Mouse (Mus musculus) layer of hippocampus, adult 18-20 months (tissue): ENCODE measurements at regions not wholly inside any gene's neighbourhood (a gene's known extent, or its start where the extent isn't known, plus 50 kb on each side); places are given as distances from the start of the nearest gene placed in this dataset.

Experiments used
- DNase-seq, 2 experiments: peaks; one replicate each; pipeline ENCODE4 v3.0.0; 2022; ENCODE audit warnings: low spot score in 2 of 2

DNA sequence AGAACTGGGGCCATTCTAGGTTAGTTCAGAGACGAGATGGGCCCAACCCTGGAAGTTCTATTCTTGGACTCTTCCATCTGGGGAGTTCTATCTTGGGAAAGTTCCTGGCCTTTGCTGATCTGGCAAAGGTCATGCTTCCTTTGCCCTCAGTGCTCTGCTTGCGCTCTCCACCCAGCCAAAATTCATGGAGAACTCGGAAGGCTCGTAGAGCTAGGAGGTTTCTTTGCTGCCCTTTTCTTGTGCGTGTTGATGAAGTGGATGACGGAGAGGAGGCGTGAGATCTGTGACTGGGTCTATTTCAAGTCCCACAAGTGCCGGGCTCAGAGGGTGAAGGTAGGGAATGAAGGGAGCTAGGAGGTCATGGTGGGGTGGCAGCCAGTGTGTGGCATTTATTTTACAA lies 282.4 kb downstream of the Kcnrg start:
- DNase-seq, result no peak

DNA sequence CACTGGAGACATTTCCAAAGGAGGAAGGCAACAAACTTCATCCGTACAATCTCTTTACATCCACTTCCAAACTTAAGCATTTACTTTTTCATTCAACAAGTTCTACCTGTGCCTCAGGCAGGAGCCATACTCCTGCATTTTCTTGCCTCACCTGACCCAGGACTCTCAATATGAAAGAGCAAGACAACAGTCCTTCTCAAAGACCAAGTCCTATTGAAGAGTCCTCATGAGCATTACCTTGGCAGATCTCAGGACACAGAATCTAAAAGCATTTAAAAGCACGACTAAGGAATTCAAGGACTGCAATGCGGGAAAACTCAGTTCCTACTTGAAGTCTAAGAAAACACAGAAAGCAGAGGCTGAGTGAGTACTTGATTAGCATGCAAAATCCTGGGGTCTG lies 286.5 kb downstream of the Kcnrg start:
- no peak for DNase-seq

DNA sequence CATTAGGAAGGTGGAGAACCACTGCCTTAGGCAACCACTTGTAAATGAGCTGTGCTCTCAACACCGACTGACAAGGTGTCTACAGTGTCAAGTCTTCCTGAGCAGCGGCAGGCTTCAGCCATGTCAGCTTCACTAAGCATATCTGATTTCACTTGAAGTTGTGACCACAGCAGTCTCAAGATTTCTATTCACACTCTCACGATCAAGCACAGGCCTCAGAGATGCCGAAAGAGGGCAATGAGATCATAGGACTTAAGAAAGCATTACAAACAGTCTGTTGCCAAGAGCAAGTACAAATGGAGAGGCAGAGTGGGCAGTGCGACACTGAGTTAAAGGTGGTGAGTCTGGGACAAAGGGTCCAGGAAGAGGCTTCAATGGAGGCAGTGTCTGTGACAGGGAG lies 289.6 kb downstream of the Kcnrg start:
- no peak for DNase-seq

DNA sequence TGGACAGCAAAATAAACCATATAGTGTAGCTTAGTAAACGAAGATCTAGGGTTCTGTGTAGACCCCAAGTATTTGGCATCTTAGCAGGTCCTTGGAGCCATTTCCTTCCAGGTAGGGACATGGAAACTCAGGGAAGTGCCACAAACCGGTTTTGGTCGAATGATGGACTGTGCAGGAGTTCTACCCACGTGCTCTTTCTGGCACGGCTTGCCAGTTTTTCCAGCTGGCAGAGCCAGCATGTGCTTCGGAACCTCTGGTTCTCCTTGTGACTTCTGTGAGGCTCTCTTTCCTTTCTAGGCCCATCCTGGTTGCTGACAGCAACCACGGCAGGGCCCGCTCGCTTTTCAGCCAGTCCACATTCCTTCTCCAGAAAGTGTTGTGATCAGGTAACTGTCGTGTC lies 291.4 kb downstream of the Kcnrg start:
- no peak for DNase-seq

DNA sequence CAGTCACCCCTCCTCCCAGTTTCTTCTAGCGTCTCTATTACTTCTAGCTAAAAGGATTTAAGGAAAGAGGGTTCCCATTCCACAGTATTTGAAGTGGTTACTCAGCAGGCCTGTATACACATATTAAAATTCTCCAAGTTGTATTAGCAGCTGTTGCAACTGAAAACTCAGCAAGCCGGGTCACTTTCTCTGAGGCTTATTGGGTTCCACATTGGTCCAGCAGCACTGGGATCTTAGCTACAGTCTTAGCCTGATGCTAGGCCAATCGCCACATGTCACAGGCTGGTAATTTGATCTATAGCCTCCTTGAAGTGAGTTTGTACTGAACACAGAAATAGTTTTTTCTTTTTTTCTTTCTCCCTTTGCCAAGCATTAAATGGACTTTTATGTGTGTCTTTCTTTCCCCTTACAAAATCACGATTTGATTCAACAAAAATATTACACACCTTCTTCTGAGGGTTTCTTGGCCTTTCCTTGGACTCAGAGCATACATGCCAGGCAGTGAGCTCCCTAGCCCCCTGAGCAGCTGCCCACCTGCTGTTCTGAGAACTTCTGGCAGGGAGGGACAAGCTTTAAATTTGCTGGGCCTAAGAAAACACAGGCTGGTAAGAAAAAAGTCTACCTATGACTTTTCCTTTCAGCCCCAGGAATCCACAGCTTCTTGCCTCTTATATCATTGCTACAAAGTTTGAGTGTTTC lies 297.3 kb downstream of the Kcnrg start:
- DNase-seq, result no peak

DNA sequence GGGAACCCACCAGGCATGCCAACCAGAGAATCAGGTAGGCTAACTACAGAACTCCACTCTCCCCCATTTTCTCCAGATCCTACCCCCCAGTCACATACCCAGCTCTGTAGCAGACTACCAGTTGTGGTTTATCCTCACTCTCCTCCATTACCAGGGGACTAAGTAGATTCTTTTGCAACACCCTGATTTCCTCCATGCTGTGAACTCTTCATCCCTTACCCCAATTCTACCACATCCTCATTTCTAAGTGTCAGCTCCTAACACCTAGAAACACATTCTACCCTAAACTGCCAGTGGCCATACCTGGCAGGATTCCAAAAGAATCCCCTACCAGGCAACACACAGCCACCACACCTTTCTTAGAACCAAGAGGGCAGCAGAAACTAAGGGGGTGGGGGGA lies 310.9 kb downstream of the Kcnrg start:
- DNase-seq, result no peak

DNA sequence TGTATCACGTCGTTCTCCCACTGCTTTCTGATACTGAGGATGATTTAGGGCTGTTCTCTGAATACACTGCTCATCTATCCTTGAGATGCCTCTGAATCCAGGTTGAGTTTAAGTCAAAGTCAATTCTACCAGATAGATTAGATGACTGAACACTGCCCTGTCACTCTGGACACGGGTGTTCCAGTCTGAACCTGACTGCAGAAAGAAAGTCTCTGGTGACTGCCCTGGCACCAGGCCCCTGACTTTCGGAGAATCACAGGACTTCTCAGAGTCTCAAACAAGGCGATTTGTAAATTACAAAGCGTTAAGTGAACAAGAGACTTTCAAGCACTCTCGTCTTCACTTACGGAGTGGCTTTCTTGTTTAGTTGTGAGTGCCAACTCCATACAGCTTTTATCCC lies 324.6 kb downstream of the Kcnrg start:
- DNase-seq, result no peak

DNA sequence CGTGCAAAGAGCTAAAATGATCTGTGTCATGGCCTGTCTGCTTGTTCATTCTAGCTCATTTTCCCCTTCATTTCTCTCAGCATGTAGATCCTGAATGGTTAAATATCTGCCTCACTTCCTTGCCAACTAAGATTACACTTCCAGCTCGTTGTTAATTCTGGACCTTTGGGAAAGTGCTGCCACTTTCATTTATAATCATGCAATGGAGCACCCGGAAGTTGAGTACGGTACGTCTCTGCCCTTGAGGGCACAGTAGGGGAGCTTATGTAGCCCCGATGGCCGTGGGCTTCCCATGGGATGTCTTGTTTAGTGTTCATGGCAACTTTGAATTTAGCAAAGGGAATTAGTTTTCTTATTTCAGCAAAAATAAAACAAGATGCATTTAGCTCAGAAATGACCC lies 334.4 kb downstream of the Kcnrg start:
- DNase-seq, result no peak

DNA sequence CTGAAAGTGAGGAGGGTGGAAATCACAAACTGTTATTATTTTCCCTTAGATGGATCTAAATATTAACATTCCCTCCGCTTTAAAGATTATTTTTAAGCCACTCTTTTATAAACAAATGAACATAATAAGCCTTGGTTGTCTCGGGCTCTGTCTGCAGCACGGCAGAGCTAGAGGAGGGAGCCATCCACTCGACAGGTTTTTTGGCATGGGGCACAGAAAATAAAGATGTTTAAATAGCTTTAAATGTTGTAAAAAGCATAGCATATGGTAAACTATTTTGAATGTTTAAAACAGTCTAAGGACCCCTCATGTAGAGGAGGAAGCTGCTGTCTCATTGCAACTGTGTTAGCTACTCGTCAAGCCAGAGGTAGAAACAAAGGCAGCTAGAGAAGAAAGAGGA lies 338.4 kb downstream of the Kcnrg start:
- no peak for DNase-seq

DNA sequence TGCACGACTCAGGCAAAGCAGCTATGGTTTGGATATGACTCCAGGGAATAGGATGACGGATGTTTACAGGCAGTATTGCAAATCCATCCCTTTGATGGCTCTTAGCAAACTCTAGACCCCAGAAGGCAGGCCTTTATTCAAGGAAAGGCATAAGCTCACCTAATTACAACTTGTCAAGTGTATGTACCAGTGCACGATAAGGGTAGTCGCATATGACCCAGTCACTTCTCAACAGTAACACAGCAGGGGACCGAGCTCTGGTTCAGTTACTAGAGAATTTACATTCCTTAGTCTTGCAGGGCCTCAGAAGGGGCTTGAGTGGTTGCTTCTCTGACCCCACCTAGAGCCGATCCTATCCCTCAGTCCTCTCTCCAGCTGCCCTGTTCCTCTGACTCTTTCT lies 342.2 kb downstream of the Kcnrg start:
- DNase-seq, result no peak

DNA sequence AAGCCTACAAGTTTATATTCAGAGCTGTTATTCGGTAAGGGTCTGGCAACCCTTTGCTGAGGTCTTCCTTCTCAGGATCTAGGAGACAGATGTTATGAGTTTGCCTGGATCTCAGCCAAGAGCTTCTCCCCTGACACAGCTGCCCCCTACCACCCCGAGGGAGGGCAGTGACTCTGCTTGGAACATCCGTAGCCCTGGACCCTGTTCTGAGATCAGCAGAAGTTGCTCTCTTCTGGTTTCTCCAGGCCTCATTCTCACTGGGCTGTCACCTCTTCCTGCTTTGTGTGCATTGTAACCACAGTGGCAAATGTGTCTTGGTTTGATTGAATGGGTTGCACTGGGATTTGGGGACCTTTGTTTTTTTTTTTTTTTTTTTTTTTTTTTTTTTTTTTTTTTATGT lies 342.4 kb upstream of the Rnaseh2b start:
- DNase-seq, result no peak

DNA sequence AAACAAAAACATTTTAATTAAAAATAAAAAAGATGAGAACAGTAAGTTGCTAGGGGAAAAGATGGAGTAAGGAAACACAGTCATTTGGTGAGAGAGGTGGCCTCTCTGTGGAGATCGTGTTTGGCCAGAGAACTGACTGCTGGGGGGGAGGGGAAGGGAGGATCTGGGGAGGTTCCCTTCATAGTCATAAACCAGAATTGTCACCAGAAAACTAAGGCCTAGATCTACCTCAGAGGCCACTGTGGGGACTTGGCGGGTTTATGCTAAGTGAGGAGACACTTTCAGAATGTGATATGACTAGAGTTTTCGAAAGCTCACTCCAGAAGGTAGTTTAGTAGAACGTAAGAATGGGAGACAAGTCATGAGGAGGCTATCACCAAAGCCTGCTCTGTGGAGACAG lies 339.4 kb upstream of the Rnaseh2b start:
- DNase-seq, result no peak

DNA sequence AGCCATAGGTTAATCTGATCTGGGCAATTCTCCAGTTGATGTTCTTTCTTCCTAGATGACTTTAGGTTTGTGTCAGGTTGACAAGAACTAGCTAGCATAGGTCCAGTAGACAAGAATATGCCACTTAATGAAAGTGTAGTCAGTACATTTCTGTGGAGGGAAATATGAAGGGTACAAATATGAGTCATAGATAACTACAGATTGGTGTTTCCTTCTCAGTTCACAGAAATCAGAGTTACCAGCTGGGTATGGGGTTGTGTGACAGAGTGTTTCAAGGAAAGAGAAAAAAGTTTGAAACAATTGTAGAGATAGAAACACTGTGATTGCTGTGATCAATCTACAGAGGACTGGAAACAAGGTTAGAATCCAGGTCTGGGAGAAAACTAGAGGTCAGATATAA lies 337.0 kb upstream of the Rnaseh2b start:
- no peak for DNase-seq

DNA sequence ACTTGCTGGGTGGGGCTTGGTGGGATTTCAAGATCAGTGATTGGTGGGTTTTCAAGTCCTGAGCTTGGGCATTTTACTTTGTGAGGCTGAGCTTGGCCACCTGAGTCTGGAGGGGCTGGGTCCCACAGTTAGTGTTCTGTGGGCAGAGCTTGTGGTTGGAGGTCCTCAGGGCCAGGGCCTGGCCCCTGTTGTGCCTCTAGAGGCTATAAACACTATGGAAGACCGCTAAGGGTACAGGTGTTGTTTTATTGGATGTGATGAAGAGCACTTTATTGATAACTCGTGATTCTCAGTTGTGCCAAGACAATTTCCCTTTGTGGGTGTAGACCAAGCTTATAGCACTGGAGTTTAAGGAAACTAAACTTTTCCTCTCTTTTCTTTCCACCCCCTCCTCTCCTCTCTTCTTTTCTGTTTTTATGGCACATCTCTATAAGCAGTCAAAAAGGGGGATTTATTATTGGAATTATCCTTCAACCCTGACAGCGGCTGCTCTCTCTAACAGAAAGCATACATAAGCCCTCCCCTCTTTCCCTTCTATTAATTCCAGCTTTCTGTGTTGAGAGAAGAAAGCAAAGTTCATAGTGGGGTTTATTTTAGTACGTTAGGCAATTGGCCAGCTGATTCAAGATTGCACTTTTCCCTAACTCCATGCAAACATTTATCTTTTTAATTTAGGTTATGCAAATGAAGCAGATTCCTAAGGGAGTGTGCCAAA lies 332.0 kb upstream of the Rnaseh2b start:
- DNase-seq, result no peak

DNA sequence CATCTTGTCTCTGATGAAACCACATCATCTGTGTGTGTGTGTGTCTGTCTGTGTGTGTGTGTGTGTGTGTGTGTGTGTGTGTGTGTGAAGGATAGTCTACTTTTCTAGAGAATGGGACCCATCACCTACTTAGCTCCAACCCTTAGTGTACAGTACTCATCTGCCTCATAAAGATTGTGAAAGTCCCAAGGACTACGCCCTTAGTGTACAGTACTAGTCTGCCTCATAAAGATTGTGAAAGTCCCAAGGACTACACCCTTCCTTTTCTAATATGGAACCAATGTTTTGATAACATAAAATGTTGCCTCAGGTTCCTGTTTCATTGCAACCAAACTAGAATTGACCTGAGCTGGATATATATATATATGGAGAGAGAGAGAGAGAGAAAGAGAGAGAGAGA lies 323.9 kb upstream of the Rnaseh2b start:
- no peak for DNase-seq

DNA sequence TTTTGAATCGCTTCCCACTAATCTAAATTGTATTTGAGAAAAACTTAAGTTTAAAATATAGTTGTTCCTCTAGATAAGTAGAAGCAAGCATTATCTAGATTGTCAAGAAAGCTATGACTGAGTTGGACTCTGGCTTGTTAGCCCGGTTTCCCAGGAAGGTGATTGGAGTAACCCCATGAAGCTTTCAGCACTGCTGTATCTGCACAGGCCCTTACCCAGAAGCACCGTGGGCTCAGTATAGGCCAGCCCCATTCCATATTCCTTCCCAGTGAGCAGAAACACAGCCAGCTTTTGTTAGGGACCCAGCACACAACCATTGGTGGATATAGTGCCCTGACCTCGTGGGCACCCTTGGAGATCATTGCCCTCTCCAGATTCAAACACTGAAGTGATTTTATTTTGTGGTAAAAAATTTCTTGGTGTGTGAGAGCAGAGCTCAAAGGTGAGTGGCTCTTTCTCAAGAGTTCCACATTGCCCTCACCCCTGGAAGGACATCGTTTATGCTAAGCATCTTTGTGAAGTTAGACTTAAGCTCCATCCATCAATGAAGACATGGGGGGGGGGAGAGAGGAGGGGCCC lies 323.3 kb upstream of the Rnaseh2b start:
- no peak for DNase-seq

DNA sequence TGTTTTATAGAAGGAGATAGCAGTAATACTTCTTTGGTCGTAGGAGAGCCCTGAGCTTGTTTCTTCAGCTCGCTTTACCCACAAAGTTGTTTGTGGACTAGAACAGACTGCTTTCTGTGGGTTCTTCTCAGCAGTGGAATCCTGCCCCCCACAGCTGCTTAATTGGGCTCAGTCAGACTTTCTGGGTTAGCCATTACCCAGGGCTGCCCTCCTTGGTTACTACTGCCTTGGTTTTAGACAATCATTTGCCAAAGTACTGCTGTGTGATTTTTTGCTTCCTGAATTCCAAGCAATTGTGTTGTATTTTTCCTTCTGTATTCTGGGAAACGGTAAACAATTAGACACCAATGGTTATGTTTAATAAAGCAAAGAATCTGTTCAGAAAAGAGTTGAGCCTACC lies 321.8 kb upstream of the Rnaseh2b start:
- no peak for DNase-seq

DNA sequence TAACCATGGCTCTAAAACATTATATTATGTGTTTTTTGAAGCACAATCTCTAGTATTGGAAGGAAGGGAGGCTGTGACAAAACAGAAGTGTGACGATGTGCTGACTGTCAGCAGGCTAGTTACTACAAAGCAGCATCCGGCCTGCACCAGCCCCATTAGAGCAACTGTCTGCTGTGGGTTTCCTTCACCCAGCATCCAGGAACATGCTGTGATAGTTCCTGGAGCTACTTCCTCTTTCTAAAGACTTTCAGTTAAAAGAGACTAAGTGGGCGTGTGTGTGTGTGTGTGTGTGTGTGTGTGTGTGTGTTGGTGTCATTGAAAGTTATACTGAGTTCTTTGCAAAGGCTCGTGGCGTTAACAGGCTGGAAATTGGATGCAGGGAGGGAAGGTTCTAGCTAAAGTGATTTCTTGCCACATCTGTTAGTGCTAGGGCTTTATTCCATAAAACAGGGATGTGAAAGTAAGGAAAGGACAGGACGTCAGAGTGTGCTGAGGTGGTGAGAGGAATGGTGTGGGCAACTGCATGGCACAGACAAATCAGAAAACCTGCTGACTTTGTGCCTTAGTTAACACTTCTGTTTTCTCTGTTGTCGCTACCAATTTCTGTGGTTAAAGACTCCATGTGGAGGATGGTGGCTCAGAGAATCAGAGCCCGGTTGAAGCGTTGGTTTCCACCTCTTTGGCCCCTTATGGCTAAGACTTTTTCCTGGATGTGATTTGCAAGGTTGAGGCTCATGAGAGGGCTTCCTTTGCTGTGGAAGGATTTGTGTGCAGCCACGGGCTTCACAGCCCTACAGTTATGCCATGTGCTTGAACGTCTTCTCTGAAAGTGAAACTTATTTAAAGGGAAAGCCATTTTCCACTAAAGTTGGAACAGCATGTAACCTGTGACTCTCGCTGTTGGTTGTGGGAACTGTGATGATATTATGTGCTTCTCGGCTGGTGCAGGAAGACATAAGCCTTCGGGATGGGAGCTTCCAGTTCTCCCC lies 321.0 kb upstream of the Rnaseh2b start:
- DNase-seq, result peak in 1 of 2 experiments; percentile 24

DNA sequence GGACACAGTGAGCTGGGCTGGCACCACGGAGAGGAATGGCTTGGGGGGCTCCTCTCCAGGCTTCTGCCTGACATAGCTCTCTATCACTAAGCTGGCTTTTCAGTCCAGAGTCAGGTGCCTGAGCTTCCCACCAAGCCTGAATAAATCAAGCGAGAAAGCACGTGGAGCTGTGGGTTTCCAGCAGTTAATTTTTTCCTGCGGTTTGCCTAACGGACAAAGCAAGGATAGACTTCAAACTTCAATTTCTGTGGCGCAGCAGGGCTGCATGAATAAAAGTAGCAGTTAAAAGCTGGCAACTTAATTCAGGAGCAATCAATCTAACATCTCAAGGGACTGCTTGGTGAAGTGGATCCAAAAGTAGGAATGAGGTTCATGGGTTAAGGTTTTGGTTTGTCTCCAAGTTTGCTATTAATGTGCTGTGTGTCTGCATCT lies 317.1 kb upstream of the Rnaseh2b start:
- no peak for DNase-seq

DNA sequence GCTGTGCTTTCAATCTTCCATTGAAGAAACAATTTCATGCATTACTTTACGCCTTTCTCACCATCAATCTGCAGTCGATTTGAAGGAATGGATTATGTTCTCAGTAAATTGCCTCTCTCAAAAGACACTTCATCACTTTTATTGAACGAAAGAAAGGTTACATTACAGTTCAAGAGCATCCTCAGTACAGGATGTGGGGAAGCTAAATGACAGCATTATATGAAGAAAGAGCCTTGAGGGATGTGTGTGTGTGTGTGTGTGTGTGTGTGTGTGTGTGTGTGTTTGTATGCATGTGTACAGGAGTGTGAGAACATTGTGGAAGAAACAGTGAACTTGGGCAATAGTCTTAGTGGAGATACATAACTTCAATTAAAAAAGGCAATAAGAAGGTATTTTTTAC lies 311.8 kb upstream of the Rnaseh2b start:
- no peak for DNase-seq

DNA sequence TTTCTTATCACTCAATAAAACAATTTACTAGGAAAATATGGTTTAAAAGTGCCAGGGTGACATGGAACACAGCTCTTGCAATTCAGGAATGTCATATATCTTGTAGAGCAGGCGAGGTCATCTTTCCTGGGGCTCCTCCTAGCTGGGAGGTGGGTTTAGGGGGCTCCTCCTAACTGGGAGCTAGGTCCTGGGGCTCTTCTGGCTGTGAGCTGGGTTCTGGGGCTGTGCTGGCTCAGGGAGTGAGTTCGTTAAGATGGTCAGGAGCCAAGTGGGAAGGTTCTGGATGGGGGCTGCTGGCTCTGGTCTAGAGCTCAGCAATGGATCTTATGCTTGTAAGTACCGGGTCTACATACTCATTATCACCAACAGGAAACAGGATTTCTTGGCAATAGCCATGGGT lies 306.8 kb upstream of the Rnaseh2b start:
- no peak for DNase-seq

DNA sequence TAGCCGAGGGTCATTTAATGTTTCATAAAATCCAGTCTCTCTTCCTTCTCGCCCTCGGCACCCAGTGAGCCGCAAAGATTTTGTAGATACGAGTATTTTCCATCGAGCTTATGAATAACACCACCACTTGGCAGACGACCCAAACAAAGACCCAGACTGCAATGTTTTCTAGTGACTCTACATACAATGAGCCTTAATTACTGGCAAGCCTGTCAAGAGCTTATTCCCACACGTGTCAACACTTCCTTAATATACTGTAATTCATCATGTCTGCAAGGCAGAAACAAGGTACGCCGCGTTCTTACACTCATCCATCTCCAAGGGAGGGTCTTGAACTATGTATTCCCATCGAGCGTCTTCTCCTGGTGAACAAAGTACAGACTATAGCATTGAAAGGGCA lies 306.2 kb upstream of the Rnaseh2b start:
- DNase-seq, result no peak
